ENCODE assay signal across 7 mouse cellular contexts in genomic region chr15:98610131-98610633, GRCm38 (mm10). TPM values are rescaled to one million over a fixed set of nuclear protein-coding genes. Genes with fewer than 3 reads are reported as not detected.
A peak's percentile ranks its signal among the peaks of the same experiment; 100 is the strongest.
DNase-seq lines count a peak whose midpoint lies in the region; ATAC-seq and TF ChIP-seq lines count a peak whose summit lies in the region.

No protein-coding gene starts in this region.

- H3K4me3 ChIP-seq in forebrain, embryonic 15.5 days: peak overlapping the region; percentile 83
- peak overlapping the region; percentile 68 to 82 for H3K4me3 ChIP-seq in liver, embryonic 14.5 days (ENCODE audit: insufficient read depth in 1 of 2, low read depth in 2 of 2, low read length in 2 of 2)

- H3K4me2 ChIP-seq in forebrain, embryonic 15.5 days (replicated peaks): peak overlapping the region; percentile 90
- H3K4me2 ChIP-seq in liver, embryonic 14.5 days (ENCODE audit: low read depth): peak overlapping the region; percentile 94

- ATAC-seq in forebrain, embryonic 15.5 days (replicated peaks): no peak
- no peak for ATAC-seq in liver, embryonic 14.5 days (ENCODE audit: insufficient read depth)

- no peak for TF ChIP-seq EP300 in liver, embryonic 14.5 days (IDR thresholded peaks at IDR 0.05; ENCODE audit: low read depth)

- peak overlapping the region; percentile 79 for H3K27ac ChIP-seq in forebrain, embryonic 15.5 days (replicated peaks)
- peak overlapping the region; percentile 100; the same call in 1 of the 2 replicates for H3K27ac ChIP-seq in liver, embryonic 14.5 days

- no peaks in the 10 kb centered on the region for H3K36me3 ChIP-seq in forebrain, embryonic 15.5 days
- no peaks in the 10 kb centered on the region for H3K36me3 ChIP-seq in liver, embryonic 14.5 days (replicated peaks; ENCODE audit: control insufficient read depth, insufficient read depth, low read depth)

- no peaks in the 10 kb centered on the region for H3K27me3 ChIP-seq in forebrain, embryonic 15.5 days
- no peaks in the 10 kb centered on the region for H3K27me3 ChIP-seq in liver, embryonic 14.5 days (ENCODE audit: control insufficient read depth, insufficient read depth, low read length)

- H3K9me3 ChIP-seq in forebrain, embryonic 15.5 days: no peaks in the 10 kb centered on the region
- H3K9me3 ChIP-seq in liver, embryonic 14.5 days (ENCODE audit: control insufficient read depth, low read length): no peaks in the 10 kb centered on the region

- peaks cover 35% of the 10 kb centered on the region for H3K4me1 ChIP-seq in forebrain, embryonic 15.5 days
- peaks cover 36 to 37% of the 10 kb centered on the region in 2 experiments for H3K4me1 ChIP-seq in liver, embryonic 14.5 days (replicated peaks; ENCODE audit: control insufficient read depth in 2 of 2, insufficient read depth in 2 of 2, low read length in 1 of 2)

- DNase-seq in retina, embryonic 14.5 days (ENCODE audit: low spot score): peak; percentile 37
- no peak for DNase-seq in retina, postnatal 1 day
- no peak for DNase-seq in liver, embryonic 14.5 days (ENCODE audit: low read depth in 3 of 3, low spot score in 3 of 3)
- peak; percentile 79 for DNase-seq in thymus, postnatal 25 days
- no peak for DNase-seq in urinary bladder, postnatal 4 days (ENCODE audit: low spot score in 2 of 2)
- no peak for DNase-seq in cerebellum, adult 8-10 months

- no peak for TF ChIP-seq CTCF in liver, embryonic 14.5 days (IDR thresholded peaks at IDR 0.05; ENCODE audit: low read depth)

- peak overlapping the region; percentile 92 for H3K9ac ChIP-seq in forebrain, embryonic 15.5 days (replicated peaks)
- H3K9ac ChIP-seq in liver, embryonic 14.5 days (replicated peaks): peak overlapping the region; percentile 88

- 4% methylated on average over 12 of the region's 12 CpGs for WGBS in forebrain, embryonic 15.5 days
- 9% methylated on average over 12 of the region's 12 CpGs for WGBS in liver, embryonic 14.5 days (ENCODE audit: insufficient replicate concordance)

RNA-seq across cellular contexts. Expression of gene Adcy6, which starts 0.3 kb away (rescaled TPM):
- polyA plus RNA-seq in forebrain, embryonic 15.5 days (2015; fragmentation: Nextera tagmentation; extraction: Ambion mirVana): 12.5 and 13.8 TPM in 2 replicates
- polyA plus RNA-seq in liver, embryonic 14.5 days (2012; rRNA removed): 11.3 and 13.1 TPM in 2 replicates
- polyA plus RNA-seq in liver, embryonic 14.5 days (2014; fragmentation: Nextera tagmentation; extraction: Ambion mirVana): 4.2 and 5.7 TPM in 2 replicates

RNA-seq across cellular contexts. Expression of gene Cacnb3, which starts 20.5 kb away (rescaled TPM):
- polyA plus RNA-seq in forebrain, embryonic 15.5 days (2015; fragmentation: Nextera tagmentation; extraction: Ambion mirVana): 134 and 138 TPM in 2 replicates
- 0.85 and 1.5 TPM in 2 replicates for polyA plus RNA-seq in liver, embryonic 14.5 days (2012; rRNA removed)
- 0.27 and 0.42 TPM in 2 replicates for polyA plus RNA-seq in liver, embryonic 14.5 days (2014; fragmentation: Nextera tagmentation; extraction: Ambion mirVana)

RNA-seq across cellular contexts. Expression of gene 4930415O20Rik, which starts 39.4 kb away (rescaled TPM):
- polyA plus RNA-seq in forebrain, embryonic 15.5 days (2015; fragmentation: Nextera tagmentation; extraction: Ambion mirVana): 0.56 TPM in 1 of 2 replicates, not detected in the other
- polyA plus RNA-seq in liver, embryonic 14.5 days (2012; rRNA removed): not detected in 2 replicates
- polyA plus RNA-seq in liver, embryonic 14.5 days (2014; fragmentation: Nextera tagmentation; extraction: Ambion mirVana): not detected in 2 replicates

RNA-seq across cellular contexts. Expression of gene Ccnt1, which starts 39.5 kb away (rescaled TPM):
- 66.5 and 72.0 TPM in 2 replicates for polyA plus RNA-seq in forebrain, embryonic 15.5 days (2015; fragmentation: Nextera tagmentation; extraction: Ambion mirVana)
- 6.1 and 8.2 TPM in 2 replicates for polyA plus RNA-seq in liver, embryonic 14.5 days (2012; rRNA removed)
- polyA plus RNA-seq in liver, embryonic 14.5 days (2014; fragmentation: Nextera tagmentation; extraction: Ambion mirVana): 23.7 and 24.7 TPM in 2 replicates

RNA-seq across cellular contexts. Expression of gene Ddx23, which starts 52.5 kb away (rescaled TPM):
- 23.5 and 25.0 TPM in 2 replicates for polyA plus RNA-seq in forebrain, embryonic 15.5 days (2015; fragmentation: Nextera tagmentation; extraction: Ambion mirVana)
- polyA plus RNA-seq in liver, embryonic 14.5 days (2012; rRNA removed): 16.5 and 23.4 TPM in 2 replicates
- 11.0 and 11.7 TPM in 2 replicates for polyA plus RNA-seq in liver, embryonic 14.5 days (2014; fragmentation: Nextera tagmentation; extraction: Ambion mirVana)

Comparison
In these comparisons a context has a peak if more than half of its experiments do, and no peak if none do; other contexts are left out.
1. DNase-seq: peak in retina, embryonic 14.5 days (single experiment) and thymus, postnatal 25 days (single experiment); none in retina, postnatal 1 day (single experiment), liver, embryonic 14.5 days (0 of 3), urinary bladder, postnatal 4 days (0 of 2) and cerebellum, adult 8-10 months (single experiment).
2. RNA of gene Cacnb3, which starts 20.5 kb away (polyA plus RNA-seq): 134 to 138 TPM in forebrain, embryonic 15.5 days; 0.27 to 1.5 TPM in liver, embryonic 14.5 days; every median in the first group is over 10 times any median in the second.